Mouse (Mus musculus) megakaryocyte, embryonic 14.5 days (primary cell): ENCODE data around the gene Tmem229b.

Experiments used
- FLI1 ChIP-seq: IDR thresholded peaks from 2 replicates; pipeline ENCODE4 v1.6.1; 2012; ENCODE audit warnings: low read length, inconsistent platforms, mixed read lengths
- GATA1 ChIP-seq: IDR thresholded peaks from 3 replicates; pipeline ENCODE4 v1.6.1; 2012; ENCODE audit warnings: mixed read lengths, low read length, inconsistent platforms, borderline replicate concordance

DNA sequence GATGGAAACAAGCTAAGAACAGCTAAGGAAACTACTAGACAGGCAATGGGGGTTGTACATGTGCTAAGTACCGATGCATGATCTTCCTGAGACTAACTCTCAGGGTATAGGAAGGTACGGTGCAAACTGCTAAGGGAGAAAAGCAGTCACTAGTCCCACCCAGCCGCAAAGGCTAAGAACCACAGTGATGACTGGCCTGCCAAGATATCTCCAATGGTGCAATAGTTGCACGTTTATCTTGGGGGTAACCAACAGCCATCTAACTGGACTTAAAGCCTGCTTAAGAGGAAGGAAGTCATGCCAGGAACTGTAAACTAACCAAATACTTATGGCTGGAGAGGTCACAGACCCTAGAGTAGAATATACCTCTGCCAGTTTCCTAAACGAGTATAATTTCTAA, 5.0 kb downstream of the Tmem229b start:
- TF ChIP-seq GATA1 (peak; percentile 32; the same call in 1 of the 3 replicates), FLI1 (no peak)
